Mouse (Mus musculus): ENCODE results near the gene Dusp15.
A peak's percentile ranks its signal among the peaks of the same experiment; 100 is the strongest.

Dusp15 gene

DNA sequence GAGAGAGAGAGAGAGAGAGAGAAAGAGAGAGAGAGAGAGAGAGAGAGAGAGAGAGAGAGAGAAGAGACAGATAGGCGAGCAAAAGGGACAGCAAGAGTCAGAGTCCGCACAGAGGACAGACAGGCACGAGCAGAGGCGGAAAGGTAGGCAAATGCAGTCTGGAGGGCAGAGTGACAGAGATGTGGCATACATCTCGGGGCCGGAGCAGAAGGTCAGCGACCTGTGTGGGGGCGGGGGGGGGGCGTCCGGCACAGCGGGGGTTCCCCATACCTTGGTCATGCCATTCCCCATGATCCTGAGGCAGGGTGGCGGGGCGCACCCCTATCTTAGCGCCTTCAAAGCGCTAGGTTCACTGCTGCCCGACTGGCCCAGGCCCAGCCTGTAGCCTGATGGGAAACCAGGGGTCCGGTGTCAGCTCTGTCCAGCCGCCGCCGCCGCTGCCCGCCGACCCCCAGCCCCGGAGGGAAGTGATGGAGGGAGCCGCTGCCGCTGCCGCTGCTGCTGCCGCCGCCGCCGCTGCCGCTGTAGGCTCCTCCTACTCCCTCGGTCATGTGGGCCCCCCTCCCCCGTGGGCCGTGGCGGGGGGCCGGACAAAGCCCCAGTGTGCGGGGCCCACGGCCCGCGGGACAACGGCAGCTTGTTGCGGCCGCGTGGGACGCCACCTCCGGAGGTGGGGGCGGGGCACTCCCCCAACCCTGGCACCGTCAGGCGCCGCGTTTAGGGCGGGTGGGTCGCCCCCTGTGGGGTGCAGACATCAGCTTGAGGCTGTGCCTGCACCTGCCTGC, at the start of gene Dusp15:
Dusp15 (minus strand) TSS at position 634 of the 785 bp plus-strand sequence.
- no peak for DNase-seq (ENCODE audit: low spot score in 2 of 2)

GRCm38 (mm10) chr2:152997046-152997445, 45.5 kb upstream of the Dusp15 start:
- DNase-seq (ENCODE audit: low spot score in 2 of 2): no peak

GRCm38 (mm10) chr2:152991529-152991928, 40.0 kb upstream of the Dusp15 start:
- DNase-seq (ENCODE audit: low spot score in 2 of 2): no peak

DNA sequence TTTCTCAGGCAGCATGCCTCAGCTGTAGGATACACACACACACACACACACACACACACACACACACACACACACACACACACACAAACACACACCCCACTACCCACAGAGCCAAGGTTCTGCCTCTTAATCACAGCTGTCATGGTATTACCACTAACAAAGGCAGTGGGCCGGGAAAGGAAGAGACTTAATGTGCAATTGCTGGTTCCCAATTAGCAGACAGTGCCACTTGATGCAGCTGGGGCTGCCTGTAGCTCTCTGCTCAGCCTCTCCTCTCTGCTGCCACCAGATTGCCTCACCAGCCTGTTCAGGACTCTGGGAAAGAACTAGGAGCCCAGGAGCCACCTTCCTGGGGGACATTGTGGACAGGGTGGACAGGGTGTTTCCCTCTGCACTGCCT, 34.1 kb upstream of the Dusp15 start:
- no peak for DNase-seq (ENCODE audit: low spot score in 2 of 2)

GRCm38 (mm10) chr2:152976991-152977390, 25.5 kb upstream of the Dusp15 start:
- DNase-seq (ENCODE audit: low spot score in 2 of 2): no peak

- DNase-seq (ENCODE audit: low spot score in 2 of 2): no peak
Measured at GRCm38 (mm10) chr2:152965555-152965954, 14.1 kb upstream of the Dusp15 start.

GRCm38 (mm10) chr2:152962091-152962793, 10.7 kb upstream of the Dusp15 start, which contains the start of gene Ttll9:
Gene Ttll9, plus strand, starts transcription at chr2:152962485.
- peak; percentile 77 to 79 for DNase-seq (ENCODE audit: low spot score in 2 of 2)

GRCm38 (mm10) chr2:152958116-152958515, 6.6 kb upstream of the Dusp15 start:
- DNase-seq (ENCODE audit: low spot score in 2 of 2): no peak

DNA sequence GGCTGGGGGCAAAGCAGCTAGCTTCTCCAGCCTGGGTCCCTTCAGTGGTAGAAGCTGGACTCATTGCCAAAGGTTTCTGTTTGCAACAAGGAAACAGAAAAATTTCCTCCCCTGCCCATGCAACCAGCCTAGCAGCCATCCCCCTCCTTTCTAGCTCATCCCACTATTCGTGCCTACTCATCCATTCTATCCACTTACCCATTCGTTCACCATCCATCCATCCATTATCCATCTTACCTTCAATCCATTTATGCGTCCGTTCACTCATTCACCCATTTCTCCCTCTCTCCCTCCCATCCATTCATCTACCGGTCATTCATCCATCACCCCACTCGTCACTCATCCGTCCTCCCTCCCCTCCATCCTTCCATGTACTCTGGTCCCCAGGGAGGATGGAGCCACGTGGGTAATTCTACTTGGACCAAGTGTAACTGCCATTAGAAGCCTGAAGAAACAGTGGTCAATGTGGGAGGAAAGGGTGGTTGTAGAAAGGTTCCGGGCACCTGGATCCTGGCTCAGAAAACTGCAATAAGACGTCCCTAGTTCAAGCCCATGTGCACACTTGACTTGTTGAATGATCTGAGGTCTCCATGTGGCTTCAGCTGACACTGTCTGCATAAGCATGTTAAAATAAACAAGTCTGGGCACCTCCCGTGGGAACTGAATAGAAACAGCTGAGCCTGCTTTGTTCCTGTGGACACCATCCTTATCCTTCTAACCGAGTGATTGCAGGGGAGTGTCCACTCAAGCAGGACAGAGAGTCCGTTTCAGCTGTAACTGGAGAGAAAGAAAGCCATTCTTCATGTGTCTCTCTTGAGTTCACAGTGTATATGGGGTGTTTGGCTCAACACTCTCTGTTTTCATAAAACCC, 587 bp upstream of the Dusp15 start:
- no peak for DNase-seq (ENCODE audit: low spot score in 2 of 2)

DNA sequence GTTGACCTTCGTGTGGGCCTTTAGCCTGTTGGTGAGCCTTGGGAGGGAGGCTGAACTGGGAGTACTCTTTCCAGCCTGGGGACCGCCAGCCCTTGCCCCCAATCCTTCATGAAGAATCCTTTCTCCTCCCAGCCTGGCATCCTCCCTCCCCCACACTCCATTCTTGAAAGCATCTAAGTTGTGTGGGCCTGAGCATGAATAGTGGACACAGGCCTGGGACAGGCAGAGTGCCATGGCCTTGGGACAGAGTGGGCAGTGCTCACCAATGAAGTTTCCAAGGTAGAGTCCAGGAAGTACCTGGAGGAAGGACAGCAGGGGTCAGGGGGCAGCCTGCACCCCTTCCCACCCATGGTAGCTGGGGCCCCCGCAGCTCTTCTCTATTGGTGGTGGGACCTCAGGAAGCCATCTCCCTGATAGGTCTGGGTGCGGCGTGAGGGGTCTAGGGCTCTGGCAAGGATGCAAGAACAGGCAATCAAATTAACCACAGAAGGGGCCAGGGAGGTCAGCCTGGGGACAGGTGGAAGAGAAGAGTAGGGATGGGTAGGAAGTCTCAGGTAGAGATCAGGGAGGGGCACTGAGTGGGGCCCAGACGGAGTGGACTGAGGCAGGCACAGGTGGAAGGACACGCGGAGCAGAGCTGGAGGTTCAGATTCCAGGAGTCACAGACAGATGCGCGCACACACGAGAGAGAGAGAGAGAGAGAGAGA, 987 bp downstream of the Dusp15 start:
- no peak for DNase-seq (ENCODE audit: low spot score in 2 of 2)

- no peak for DNase-seq (ENCODE audit: low spot score in 2 of 2)
Measured at GRCm38 (mm10) chr2:152948438-152949020, 3.0 kb downstream of the Dusp15 start.

DNA sequence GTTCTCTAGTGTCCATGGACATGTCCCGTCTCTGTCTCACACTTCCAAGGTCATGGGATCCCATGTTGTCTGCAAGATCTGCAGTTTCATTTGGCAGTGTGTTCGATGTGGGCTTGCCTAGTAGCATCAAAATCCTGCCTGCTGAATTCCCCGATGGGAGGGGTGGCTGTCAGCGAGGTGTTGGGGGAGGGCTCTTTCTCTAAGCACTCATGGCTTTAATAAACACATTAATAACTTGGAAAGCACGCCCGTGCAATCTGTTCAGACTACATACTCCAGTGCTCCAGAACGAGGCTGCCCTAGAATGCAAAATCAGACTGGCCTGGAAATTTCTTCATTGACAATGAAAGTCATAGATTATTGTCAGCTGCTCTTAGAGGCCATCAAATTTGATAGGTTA, 4.4 kb downstream of the Dusp15 start:
- no peak for DNase-seq (ENCODE audit: low spot score in 2 of 2)

DNA sequence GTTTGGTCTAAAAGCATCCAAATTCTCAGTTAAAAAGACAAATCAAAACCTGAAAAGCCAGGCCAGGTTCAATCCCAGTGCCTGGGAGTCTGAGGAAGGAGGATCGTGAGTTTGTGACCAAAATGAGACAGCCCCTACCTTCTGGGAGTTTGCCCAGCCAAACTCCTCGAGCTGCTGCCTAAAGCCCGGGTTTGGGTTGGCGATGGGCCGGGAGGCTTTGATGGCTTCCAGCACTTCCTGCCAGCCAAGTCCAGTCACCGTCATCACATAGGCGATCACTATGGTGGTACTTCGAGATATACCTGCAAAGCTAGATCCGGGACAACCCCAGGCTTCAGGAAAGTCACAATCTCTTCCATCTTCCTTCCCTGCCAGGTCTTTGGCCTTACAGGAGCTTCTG, 7.5 kb downstream of the Dusp15 start:
- no peak for DNase-seq (ENCODE audit: low spot score in 2 of 2)

DNA sequence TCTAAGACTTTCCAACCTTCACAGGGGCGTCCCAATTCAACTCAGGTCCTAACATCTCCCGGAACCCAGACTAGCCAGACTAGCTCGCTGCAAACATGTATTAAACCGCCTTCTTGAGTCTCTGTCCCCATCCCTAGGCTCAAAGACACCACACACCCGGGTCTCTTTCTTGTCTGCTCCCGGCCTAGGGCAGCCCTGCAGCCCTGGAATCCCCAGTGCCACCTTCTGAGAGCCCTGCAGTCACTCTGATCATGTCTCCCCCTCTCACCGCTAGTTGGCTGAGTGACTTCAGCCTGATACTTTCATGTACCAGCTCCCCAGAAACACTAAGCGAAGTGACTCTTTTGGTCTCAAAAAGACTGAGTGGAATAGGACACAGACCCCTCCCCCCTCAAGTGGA, 7.9 kb downstream of the Dusp15 start:
- DNase-seq (ENCODE audit: low spot score in 2 of 2): no peak

GRCm38 (mm10) chr2:152942898-152943515, 8.5 kb downstream of the Dusp15 start:
- DNase-seq (ENCODE audit: low spot score in 2 of 2): no peak

GRCm38 (mm10) chr2:152941776-152942175, 9.7 kb downstream of the Dusp15 start:
- DNase-seq (ENCODE audit: low spot score in 2 of 2): no peak

DNA sequence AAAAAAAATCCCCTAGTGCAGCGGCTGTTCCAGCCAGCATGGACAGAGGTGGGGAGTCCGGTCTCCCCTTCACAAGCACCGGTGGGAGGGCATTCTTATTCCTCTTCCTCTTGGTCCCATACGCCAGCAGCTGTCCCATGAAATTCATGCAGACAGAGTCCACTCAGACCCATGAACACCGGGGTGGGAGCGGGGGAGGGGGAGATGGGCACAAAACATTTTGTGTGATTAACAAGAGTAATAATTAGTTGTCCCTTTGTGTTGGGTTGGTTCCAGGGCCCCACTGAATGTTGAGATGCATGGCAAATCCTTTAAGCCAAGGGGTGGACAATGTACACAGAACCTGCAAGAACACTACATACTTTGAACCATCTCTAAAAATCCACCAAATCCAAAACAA, 10.4 kb downstream of the Dusp15 start:
- DNase-seq (ENCODE audit: low spot score in 2 of 2): no peak

DNA sequence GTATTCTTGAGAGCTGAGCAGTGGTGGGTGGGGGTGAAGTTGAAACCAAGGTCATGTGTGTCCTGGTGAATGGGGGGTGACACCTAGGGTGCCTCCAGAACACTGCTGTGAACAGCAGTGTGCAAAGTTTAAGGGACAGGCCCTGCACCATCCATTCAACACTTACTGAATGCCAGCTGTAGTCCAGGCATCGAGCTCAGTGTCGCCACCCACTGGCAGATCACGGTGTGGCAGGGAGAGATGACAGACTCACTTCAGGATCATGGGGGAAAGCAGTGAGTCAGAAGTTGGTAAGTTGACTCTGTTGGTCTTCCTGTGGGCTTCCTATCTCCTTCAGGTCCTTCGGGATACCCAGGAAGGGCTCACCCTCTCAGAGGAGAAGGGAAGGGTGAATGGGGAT, 11.7 kb downstream of the Dusp15 start:
- no peak for DNase-seq (ENCODE audit: low spot score in 2 of 2)

GRCm38 (mm10) chr2:152933614-152934013, 17.9 kb downstream of the Dusp15 start:
- DNase-seq (ENCODE audit: low spot score in 2 of 2): peak in 1 of 2 experiments; percentile 68

GRCm38 (mm10) chr2:152933048-152933447, 18.4 kb downstream of the Dusp15 start, which contains the start of gene Foxs1:
Gene Foxs1, minus strand, starts transcription at chr2:152933208.
- peak; percentile 67 to 72 for DNase-seq (ENCODE audit: low spot score in 2 of 2)

All from heart, adult 9 months (tissue).